Mouse (Mus musculus): ENCODE measurements around the gene Topaz1.
"Not testable (repeated sequence)": the region's sequence is repeated elsewhere in the genome, so short reads cannot be mapped to it uniquely, and the experiment has no call there.

The Topaz1 gene

DNA sequence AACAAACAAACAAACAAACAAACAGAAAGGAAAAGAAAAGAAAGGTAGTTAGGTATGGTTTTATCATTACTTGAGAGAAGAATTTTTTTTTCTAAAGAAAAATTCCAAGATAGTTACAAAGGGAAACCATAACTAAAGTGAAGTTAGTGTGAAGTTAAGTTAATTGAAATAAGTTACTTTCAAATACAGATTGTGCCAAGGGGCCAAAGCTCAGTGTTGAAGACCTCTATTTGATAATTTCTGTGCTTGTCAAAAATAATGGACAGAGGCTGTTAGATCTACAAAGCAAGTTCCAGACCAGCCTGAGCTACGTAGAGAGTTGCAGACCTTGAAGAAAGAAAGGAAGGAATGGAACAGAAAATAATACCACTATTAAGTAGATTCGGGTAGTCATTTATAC lies 60.0 kb downstream of the Topaz1 start:
- DNase-seq (ENCODE audit: extremely low read depth, insufficient read length, low spot score) = no peak

DNA sequence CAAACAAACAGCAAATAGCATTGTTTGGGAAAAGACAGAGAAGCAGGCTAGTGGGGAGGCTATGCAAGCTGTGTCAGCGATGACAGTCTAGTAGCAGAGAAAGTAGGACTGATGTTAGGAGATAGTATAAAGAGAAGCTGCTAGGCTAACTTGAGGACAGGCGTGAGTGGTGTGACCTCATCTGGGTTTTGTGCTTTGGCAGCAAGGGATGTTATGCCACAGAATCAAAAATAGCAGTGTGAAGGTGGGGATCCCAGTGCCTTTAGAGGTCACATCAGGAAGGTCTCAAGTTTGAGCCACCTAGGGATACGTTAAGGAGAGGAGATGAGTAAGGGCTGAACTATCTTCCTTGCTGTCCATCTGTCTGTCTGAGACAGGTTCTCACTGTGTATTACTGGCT lies 63.1 kb downstream of the Topaz1 start:
- no peak for DNase-seq (ENCODE audit: extremely low read depth, insufficient read length, low spot score)

DNA sequence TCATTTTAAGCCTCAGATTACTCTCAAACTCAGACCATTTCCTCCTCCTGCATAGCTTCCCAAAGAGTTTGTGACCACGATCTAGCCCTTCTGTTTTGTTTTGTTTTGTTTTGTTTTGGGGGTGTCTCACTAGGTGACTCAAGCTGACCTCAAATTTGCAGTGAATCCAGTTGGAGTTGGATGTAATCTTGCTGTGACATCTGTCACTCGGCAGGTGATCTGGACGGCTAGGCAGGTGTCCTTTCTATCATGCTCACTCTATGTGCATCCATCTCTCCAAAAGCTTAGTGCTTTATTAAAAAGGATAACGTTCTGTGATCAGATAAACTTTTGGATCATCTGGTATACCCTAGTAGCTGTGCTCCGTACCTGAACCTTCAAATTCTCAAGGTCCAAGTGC lies 65.2 kb downstream of the Topaz1 start:
- DNase-seq (ENCODE audit: extremely low read depth, insufficient read length, low spot score) = no peak

DNA sequence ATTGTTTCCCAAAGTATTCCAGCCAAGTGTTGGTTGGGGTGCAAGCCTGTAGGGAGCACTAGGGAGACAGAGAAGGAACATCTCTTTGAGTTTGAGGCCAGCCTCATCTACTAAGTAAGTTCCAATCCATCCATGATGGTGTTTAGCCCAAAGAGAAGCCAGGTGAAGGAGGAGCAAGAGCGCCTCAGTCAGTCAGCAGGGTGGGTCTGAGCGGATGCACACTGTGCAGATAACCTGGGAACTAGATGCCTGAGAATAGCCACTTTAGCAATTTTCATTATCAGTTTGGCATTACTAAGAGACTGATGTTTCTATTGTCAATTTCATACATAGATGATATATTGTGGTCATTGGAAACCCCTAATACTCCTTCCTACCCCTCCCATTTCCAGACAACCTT lies 67.6 kb downstream of the Topaz1 start:
- DNase-seq (ENCODE audit: extremely low read depth, insufficient read length, low spot score) = no peak

DNA sequence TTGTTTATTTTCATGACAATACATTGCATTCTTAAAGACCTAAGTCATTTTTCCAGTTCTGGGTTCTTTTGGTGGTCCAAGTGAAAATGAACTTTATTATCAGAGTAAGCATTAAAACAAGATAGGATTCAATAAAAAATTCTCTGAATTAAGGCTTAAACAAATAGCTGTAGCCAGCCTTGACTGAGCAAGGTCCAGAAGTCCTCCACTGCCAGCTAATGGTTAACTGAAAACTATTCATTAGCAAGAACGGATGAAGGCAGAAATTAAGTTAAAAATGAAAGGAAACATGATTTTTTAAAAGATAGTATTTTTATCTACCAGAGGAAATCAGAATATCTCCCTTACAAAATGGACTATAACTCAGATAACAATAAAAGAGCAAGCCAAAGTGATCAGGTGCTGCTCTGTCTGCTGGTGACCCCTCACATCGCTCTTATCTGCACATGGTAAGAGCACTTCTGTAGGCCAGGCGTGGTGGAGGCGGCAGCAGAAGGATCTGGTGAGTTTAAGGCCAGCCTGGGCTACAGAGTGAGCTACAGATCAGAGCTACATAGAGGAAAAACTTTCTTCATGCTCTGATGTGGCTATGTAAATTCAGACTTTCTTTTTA lies 68.2 kb downstream of the Topaz1 start:
- no peak for DNase-seq (ENCODE audit: extremely low read depth, insufficient read length, low spot score)

DNA sequence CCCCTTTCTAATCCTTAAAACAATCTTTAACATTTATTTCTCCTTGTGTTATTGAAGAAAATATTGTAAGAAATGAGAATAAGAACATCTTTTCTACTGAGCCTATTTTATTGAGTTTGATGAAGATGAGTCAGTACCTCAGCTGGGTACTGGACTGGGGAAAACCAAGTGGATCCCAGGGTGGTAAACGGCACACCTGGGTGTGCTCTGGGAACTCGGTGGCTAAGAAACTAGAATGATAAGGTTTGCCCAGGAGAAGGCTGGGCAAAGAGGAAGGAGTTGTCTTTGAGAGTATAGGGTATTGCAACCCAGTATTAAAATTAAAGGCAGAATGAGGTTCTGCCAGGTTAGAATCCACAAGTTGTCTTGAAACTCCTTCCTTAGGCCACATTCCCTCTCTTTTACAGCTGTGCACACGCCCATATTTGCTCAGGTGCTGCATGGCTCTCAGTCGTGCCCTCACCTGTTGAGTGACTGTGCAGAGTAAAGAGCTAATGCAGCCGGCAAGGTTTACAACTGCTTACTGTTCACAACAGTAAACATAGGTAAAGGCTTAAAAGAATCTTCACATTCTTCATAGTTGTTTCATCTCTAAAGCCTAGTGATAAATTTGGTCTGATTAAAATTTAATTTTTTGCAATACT lies 76.3 kb downstream of the Topaz1 start:
- no peak for DNase-seq (ENCODE audit: extremely low read depth, insufficient read length, low spot score)

DNA sequence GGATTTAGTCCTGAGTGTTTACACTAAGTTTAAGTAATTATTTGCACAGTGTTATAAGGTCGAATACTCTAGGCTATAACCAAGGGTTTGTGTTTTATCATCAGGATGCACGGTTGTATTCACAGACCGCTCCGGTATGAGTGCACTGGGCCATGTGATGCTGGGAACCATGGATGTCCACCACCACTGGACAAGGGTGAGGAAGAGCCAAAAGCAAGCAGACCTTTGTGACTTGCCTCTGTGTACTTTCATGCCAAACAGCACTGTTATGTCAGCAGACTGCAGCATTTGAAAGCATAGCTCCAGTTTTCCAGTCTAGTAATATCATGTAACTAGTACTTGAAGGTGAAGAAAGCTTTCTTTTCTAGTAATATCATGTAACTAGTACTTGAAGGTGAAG lies 79.6 kb downstream of the Topaz1 start:
- no peak for DNase-seq (ENCODE audit: extremely low read depth, insufficient read length, low spot score)

DNA sequence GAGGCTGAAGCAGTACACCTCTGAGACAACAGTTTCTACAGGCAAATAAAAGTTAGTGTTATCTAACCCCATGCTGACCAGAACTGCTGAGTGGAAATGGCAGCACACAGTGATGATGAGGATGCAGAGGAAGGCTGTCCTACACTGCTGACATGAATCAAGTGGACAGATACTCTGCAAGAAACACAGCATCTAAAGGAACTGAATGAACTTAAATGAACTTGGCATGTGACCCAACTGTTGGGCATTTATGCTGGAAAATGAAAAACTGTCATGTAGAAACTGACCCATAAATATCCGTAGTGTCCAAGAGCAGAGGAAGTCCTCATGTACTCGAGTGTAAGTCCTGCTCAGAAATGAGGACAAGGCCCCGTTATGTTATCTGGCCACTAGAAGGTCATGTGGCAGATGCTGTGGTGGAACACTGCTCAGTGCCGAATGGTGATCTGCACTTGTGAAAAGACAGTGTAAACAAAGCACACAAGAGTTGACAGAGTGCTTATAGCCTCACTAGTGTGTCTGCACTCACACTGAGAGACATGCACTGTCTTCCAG lies 82.8 kb downstream of the Topaz1 start:
- no peak for DNase-seq (ENCODE audit: extremely low read depth, insufficient read length, low spot score)

DNA sequence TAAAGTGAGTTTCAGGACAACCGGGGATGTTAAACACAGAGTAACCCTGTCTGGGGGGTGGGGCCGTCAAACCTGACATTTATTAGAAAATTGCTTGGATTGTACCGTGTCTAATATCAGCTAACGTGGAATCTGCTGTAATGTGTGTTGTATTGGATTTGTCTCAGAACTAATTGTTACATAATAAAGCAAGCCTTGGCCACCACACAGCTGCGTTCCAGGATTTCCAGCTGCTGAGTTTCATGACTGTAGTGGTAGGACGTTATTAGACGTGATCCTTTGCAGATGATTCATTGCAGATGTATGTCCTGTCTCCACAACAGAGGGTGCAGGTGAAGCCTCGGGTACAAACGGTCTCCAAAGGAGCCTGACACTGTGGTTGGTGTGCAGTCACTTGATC lies 89.0 kb downstream of the Topaz1 start:
- DNase-seq (ENCODE audit: extremely low read depth, insufficient read length, low spot score) = no peak

DNA sequence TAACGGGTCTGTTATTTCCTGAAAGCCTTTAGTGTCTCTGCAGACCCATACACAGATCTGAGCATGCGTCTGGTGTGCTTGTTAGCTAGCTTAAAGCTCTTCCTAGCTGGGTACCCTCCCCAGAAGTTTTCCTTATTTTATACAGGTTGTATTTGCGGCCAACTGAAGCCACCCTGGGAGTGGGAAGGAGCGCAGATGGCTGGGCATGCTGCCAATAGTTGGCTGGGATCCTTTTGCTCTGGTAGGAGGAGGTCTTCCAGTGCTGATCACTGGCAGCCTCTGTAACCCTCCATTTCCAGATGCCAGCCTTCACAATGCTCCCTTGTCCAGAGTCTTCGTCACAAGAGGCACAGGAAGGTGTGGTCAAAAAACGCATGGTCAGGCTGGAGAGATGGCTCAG lies 89.6 kb downstream of the Topaz1 start:
- peak; percentile 24 for DNase-seq (ENCODE audit: extremely low read depth, insufficient read length, low spot score)

DNA sequence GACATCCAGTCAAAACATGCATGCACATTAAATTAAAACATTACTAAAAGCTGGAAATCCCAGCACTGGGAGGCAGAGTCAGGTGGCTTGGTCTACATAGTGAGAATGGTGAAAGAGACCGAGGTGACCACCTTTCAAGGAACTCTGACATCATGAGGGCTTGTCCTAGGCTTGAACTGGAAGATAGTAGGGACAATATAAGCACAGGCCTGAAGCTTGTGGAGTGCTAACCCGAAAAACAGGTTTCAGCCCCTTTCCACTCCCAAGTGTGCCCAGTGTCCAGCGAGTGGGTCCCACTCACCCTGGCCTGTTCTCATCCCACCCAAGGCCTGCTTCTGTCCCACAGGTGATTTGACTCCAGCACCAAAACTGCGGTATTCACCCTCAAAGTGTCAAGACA lies 90.1 kb downstream of the Topaz1 start:
- DNase-seq (ENCODE audit: extremely low read depth, insufficient read length, low spot score) = no peak

DNA sequence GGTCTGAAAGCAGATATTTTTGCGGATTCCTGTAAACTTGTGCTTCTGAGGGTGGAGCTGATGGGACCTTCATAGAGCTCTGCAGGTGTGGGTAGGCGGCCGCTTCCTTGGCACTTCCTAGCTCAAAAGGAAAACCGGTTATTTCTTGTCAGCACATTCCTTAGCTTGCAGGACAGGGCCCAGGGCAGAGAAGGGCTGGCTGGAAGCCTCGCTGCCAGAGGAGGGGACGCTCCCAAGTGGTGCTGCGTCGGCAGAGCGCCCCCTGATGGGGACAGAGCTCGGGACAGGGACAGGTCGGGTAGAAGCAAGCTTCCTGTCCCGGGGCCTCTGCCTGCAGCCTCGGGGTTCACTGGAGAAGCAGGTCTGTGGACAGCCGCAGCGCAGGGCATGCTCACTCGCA lies 90.5 kb downstream of the Topaz1 start:
- DNase-seq (ENCODE audit: extremely low read depth, insufficient read length, low spot score) = peak; percentile 13

DNA sequence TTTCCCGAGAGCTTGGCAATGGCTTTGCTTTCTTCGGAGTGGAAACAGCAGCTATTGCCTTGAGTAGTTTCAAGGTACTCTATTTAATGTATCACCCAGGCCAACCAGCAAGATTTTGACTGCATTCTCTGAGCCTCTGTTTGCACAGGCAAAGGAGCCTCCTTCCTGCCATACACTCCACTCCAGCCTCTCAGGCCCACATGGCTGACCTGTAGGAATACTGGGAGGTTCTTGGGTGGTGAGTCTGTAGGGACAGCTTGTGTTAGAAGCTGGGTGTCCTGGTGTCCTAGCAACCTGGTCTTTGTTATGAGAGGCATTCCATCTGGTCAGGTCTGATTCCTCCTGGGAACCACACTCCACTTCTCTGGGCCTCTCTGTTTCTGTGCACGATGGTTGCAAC lies 96.6 kb downstream of the Topaz1 start, which contains the start of gene Gm35549:
TSS of gene Gm35549 (minus strand) at position 276 of the 400 bp plus-strand sequence.
- DNase-seq (ENCODE audit: extremely low read depth, insufficient read length, low spot score) = no peak

DNA sequence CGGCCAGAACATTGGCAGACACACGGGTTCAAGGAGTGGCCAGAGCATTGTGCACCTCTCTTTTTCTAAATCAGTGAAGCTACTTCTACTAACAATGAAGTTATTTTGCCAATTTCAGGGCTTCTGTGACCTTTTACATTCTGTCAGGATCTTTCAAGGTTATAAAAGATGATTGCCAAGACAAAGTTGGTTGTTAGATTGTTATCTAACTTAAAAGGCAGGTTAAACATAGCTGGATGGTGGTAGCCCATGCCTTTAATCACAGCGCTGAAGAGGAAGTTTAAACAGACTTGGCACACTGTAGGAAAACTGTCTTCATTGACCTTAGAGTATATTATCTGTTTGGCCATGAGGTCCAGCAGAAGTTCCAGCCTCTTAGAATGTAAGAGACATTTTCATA lies 98.5 kb downstream of the Topaz1 start:
- no peak for DNase-seq (ENCODE audit: extremely low read depth, insufficient read length, low spot score)

DNA sequence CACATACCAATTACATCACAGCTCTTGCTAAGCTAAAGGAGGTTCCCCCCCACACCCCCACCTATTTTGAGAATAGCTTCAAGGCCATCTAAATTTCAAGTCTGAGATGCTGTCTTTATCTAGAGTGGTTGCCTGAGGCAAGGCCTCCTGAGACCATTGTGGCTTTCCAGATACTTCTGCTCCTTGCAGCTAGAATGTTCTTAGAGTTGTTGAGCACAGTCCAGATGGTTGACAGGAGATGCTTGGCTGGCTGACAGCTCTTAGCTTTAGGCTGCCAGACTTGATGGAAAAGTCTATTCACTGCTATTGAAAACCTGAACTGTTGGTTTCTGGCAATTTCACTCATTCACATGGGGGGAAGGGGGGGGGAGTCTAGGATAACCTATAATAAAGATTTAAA lies 99.0 kb downstream of the Topaz1 start:
- DNase-seq (ENCODE audit: extremely low read depth, insufficient read length, low spot score) = no peak

DNA sequence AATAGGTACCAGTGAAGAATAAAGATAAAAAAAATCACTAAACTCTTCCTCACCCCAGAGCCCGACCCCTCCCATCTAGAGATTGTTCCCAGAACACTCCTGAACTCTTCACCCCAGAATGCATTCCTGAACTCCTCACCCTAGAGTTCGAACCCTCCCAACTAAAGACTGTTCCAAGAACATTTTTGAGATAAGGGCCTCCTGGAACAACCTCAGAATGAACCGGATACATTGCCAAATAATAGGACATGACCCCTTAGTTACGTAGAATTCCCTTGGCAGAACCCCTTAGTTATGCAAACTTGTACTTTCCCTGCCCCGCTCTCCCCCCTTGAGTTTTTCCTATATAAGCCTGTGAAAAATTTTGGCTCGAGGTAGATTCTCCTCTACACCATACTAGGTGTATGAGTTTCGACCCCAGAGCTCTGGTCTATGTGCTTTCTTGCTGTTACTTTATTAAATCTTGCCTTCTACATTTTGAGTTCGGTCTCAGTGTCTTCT lies 100.7 kb downstream of the Topaz1 start:
- DNase-seq (ENCODE audit: extremely low read depth, insufficient read length, low spot score) = not testable (repeated sequence)

Data from 3134 (cell line).